Mouse (Mus musculus) effector memory CD4-positive, alpha-beta T cell, adult 7 months (primary cell): ENCODE measurements around the gene Retsat. TPM values are rescaled to one million over a fixed set of nuclear protein-coding genes. Genes with fewer than 3 reads are reported as not detected.

Source experiments
- polyA plus RNA-seq: library from polyadenylated mRNA; unstranded; fragments of 100-300 nt; shearing (Covaris generic); gene quantifications from one replicate; pipeline ENCODE4 v1.2.1, GENCODE M21; 2017

The Retsat gene
- 5.3 TPM for polyA plus RNA-seq

DNA sequence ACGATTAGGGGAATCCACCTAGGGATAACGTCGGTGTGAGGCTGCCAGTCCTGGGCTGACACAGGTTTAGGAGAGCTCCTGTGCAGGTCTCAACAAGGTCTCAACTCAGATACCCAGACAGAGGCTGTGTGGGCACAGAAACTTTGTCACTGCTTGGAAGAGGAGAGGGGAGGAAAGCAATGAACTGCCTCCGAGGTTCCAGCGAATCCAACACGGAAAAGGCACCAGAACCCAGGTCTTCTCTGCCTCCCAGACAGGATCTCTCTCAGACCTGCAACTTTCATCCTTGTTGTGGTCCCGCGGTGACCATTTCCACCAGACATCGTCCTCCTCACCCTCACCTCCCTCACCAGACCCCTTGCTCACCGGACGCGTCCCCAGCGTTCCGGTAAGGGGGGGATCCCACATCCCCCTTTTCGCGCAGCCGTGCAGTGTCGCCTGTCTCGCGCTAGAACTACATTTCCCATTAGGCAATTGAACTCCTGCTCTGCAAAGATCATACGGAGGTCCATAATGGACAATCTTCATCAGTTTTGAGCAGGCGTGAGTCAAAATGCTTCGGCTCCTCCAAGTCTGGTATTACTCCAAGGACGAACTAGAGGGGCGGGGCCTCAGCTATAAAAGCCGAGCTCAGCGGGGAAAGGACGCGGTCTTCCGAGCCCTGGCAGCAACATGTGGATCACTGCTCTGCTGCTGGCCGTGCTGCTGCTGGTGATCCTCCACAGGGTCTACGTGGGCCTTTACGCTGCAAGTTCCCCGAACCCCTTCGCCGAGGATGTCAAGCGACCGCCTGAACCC lies at the start of gene Retsat, which contains the start of gene Elmod3:
Gene Retsat, plus strand, starts transcription at position 520 of the 798 bp plus-strand sequence.
Gene Elmod3, minus strand, starts transcription at position 458 of the 798 bp plus-strand sequence.

DNA sequence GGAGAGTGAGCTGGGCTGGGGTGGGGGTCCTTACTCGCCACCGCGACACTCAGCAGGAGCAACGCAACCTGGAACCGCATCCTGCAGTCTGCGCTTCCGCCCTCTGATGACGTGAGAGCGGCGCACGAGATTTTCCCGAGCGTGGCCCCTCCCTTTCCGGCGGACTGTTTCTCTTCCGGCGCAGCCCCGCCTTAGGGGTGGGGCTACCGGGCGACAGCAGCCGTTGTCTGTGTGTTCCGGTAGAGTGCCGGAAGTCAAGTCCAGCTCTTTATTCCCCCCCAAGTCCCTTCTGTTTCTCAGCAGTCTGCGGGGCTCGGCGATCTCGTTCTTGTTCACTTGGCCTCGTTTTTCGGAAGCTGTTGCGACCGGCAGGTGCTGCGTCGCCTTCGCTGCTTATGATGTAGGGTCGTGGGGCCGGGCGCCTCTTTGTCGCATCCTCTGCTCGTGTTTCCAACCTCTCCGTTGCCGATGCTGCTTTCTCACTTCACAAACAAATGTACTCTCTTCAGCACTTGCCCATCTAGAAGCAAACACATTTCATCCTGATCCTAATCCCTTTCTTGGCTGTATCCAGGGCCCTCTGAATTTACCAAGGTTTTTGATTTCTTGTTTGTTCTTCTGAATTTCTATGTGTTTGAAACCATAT lies 18.5 kb downstream of the Retsat start, which contains the start of gene Tgoln1:
Gene Tgoln1, minus strand, starts transcription at position 358 of the 646 bp plus-strand sequence.

Other genes with a start within 250 kb of the Retsat start
- gene Tmem150a, start 243.0 kb upstream of the Retsat start, polyA plus RNA-seq, result 1.0 TPM
- gene Rnf181, start 231.5 kb upstream of the Retsat start, polyA plus RNA-seq, result 134 TPM
- gene Vamp5, start 218.0 kb upstream of the Retsat start, polyA plus RNA-seq, result 17.6 TPM
- gene Vamp8, start 207.8 kb upstream of the Retsat start, polyA plus RNA-seq, result 154 TPM
- gene Ggcx, start 184.2 kb upstream of the Retsat start, polyA plus RNA-seq, result 7.5 TPM
- gene Mat2a, start 158.9 kb upstream of the Retsat start, polyA plus RNA-seq, result 554 TPM
- not detected for gene Sh2d6, start 76.8 kb upstream of the Retsat start, polyA plus RNA-seq
- 50.4 TPM for gene Capg, start 54.1 kb upstream of the Retsat start, polyA plus RNA-seq
- gene Elmod3, start 62 bp upstream of the Retsat start, polyA plus RNA-seq, result 5.4 TPM
- gene Tgoln1, start 18.5 kb downstream of the Retsat start, polyA plus RNA-seq, result 297 TPM
- gene Tcf7l1, start 190.8 kb downstream of the Retsat start, polyA plus RNA-seq, result 0.24 TPM